In the genomic region with DNA sequence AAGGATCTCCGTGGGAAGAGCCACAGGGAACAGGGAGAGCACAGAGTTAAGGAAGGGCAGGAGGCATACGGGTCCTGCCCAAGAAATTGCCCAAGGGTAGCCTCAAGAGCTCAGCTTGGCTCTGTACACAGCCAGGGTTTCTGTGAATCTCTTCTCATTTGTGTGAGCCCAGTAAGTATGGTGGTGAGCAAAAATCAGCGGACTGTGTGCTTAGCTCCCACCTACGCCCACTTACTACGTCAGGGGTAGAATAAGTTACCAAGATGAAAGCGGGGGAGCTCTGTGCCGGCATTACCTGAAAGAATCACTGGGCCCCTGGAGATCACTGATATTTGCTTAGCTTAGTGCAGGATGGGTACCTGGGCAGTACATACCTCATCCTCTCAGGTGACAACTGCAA, we compare ENCODE assay signal across 31 mouse cellular contexts. TPM values are rescaled to one million over a fixed set of nuclear protein-coding genes. Genes with fewer than 3 reads are reported as not detected.
"Had no signal": no experiment of that assay in that cellular context is flagged by ENCODE, and none has a peak within 500 bp of the region (broad histone marks: within the 10 kb centered on the region; RNA-seq: fewer than 3 reads in every experiment).

No protein-coding gene starts in this region.

- H3K4me3 ChIP-seq: limb, embryonic 10.5 days; limb, embryonic 12.5 days; limb, embryonic 13.5 days; limb, embryonic 15.5 days; liver, embryonic 12.5 days; liver, embryonic 13.5 days; liver, embryonic 15.5 days; lung, embryonic 15.5 days; megakaryocyte, embryonic 14.5 days; midbrain, embryonic 10.5 days; midbrain, embryonic 12.5 days; midbrain, embryonic 13.5 days; midbrain, embryonic 15.5 days; myocyte had no signal

- H3K4me1 ChIP-seq: limb, embryonic 10.5 days; limb, embryonic 12.5 days; liver, embryonic 12.5 days; liver, embryonic 13.5 days; liver, embryonic 15.5 days; midbrain, embryonic 10.5 days; midbrain, embryonic 12.5 days; midbrain, embryonic 13.5 days; midbrain, embryonic 15.5 days had no signal

- ATAC-seq: liver, embryonic 12.5 days; liver, postnatal 0 days; lung, postnatal 0 days; midbrain, embryonic 13.5 days; midbrain, embryonic 15.5 days; midbrain, embryonic 16.5 days had no signal

- H3K27ac ChIP-seq: limb, embryonic 10.5 days; limb, embryonic 12.5 days; limb, embryonic 13.5 days; limb, embryonic 15.5 days; liver, embryonic 12.5 days; liver, embryonic 13.5 days; liver, embryonic 14.5 days; liver, embryonic 15.5 days; lung, embryonic 15.5 days; macrophage; midbrain, embryonic 12.5 days; midbrain, embryonic 13.5 days; midbrain, embryonic 15.5 days had no signal

- DNase-seq: left cerebral cortex, postnatal 4 days; liver; liver, embryonic 13.5 days; liver, postnatal 0 days; lung, adult 18-20 months; lung, adult 2 months; lung, embryonic 14.5 days; lung, postnatal 10 days; lung, postnatal 14 days; lung, postnatal 36 days; lung, postnatal 4 days; midbrain, embryonic 14.5 days had no signal

RNA-seq across cellular contexts. Expression of gene Poln, which starts 46.8 kb away (rescaled TPM):
- total RNA-seq: liver, adult 2 months; monocyte, adult 5-6 weeks had no signal
- polyA plus RNA-seq: liver, adult 2 months; macrophage had no signal
